Mouse (Mus musculus) G1E-ER4 (cell line): ENCODE data around the gene Sbno2. TPM values are rescaled to one million over a fixed set of nuclear protein-coding genes. Genes with fewer than 3 reads are reported as not detected.

Experiments
- GATA1 ChIP-seq: IDR thresholded peaks from one replicate; pipeline ENCODE4 v1.8.0; 2012; ENCODE audit warnings: low read length, inconsistent platforms
- polyA plus RNA-seq: library from polyadenylated mRNA; stranded (reverse); fragments of >175 nt; gene quantifications from 2 replicates; pipeline ENCODE4 v1.2.3, GENCODE M21; 2012

Gene Sbno2
- polyA plus RNA-seq, 1 experiment = 41.5 TPM

DNA sequence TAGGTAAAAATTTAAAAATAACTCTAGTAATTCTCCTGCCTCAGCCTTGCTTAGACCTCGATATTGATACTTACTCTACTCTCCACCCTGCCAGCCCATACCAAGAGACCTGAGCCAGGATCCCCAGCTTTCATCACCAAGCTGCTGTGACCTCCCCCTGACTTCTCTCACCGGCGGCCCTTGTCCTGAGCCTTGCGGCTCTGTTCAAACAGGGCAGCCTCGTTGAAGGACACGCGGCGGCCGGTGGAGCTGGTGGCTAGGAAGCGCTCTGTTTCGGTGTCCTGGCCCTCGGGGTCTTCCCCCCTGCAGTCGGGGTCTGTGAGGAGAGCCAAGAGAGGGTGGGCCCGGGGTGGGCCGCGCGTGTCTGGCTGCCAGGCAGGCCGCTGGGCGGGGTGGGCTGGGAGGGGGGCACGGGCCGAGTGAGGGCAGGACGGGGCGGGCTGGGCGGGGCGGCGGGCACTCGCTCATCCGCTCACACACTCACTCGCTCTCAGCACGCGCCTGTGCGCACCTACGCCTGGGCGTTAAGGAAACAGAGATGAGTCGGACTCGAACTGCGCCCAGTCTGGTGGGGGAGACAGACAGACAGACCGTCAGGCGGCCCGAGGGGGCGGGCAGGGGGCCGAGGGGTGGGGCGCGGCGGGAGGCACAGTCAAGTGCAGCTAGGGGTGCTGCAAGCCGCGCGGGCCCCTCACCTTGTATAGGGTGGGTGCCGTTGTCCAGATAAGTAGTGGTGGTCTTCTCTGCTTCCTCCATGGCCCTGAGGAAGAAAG, 31.0 kb upstream of the Sbno2 start:
- no peak for TF ChIP-seq GATA1

DNA sequence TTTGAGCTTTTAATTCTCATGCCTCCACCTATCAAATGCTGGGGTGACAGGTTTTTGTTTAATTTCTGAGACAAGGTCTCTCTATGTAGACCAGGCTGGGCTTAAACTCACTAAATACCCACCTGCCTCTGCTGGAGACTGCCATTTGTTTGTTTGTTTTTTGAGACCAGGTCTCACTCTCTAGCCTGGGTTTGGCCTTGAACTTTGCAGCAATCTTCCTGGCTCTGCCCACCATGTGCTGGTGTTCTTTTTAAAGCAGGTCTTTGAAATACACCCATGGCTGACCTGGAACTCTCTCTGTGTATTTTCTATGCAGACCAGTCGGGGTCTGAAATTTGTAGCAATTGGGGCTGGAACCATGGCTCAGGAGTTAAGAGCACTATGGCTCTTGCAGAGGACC, 30.3 kb upstream of the Sbno2 start:
- no peak for TF ChIP-seq GATA1

DNA sequence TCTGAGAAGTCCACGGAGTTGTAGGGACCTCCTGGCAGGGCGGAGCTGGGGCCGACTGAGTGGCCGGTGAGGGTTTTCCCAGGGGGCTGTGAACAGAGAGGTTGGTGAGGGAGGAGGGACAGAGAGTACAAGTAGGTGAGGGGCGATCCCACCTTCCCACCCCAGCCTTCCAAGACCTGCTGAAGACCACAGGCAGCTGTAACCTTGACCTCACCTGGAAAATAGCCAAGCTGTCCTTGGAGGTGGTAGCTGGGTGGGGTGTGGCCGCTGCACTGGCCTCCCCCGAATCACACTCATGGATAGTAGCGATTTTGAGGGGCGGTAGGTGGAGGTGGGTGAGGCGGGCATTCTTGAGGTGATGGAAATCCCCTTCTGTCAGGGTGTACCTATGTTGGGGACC, 29.8 kb upstream of the Sbno2 start:
- no peak for TF ChIP-seq GATA1

DNA sequence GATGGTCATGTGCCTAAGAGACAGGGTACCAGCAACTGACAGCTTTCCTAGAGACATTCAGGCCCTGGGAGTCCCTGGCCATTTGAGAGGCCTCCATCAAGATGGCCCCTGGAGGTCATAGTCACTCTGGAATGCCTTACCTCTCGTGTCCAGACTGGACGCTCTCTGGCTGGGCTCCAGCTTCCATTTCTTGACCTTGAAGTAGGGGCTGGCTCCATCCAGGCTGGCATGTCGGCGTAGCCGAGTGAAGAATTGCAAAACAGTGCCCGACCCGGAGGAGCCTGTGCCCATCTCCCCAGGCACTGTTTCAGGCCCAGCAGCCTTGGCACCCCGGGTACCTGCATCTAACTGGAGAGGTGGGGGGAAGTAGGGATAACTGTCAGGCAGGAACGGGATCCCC, 29.1 kb upstream of the Sbno2 start:
- no peak for TF ChIP-seq GATA1

DNA sequence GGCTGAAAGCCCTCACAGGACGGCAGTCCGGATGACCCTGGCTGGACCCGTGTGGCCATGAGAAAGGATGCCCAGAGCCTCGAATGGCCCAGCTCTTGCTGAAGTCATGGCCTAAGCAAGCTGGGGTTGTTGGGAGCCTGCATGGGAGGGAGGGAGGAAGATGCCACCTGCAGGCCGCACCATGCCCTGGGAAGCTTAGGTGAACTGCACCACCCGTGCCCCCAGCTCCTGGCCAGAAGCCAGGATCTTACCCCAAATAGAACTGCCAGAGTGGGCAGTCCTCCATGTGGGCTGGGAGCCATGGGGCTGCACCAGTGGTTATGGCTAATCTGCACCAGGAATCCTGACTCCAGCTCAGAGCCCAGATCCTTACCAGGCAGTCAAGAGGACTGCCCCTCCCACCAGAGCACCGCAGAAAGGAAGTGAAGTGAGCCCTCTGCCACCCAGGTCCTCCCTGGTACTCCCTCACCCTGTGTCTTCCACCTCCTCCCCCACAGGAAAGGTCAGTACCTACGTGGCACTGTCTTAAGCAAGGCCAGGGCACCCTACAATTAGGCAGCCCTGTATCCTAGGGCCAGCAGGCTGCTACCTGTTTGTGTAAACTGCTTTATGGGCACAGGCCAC, 28.0 kb upstream of the Sbno2 start:
- TF ChIP-seq GATA1 = no peak

DNA sequence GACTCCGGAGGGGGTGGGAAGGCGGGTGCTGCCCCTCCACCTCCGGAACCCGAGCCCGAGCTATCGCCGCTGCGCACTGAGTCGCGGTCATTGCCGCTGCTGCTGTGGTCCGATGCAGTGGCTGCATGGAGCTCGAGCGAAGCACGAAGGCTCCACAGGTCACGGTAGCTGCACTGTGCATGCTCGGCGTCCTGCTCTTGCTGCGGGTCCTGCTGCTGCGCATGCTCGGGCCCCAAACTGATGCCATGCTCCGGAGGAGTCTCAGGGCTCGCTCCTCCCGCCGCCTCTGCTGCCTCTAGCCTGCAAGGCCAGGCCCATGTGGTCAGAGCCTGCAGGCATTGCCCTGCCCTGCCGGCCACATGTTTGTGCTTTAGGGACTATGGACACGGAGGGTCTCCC, 26.6 kb upstream of the Sbno2 start:
- no peak for TF ChIP-seq GATA1

DNA sequence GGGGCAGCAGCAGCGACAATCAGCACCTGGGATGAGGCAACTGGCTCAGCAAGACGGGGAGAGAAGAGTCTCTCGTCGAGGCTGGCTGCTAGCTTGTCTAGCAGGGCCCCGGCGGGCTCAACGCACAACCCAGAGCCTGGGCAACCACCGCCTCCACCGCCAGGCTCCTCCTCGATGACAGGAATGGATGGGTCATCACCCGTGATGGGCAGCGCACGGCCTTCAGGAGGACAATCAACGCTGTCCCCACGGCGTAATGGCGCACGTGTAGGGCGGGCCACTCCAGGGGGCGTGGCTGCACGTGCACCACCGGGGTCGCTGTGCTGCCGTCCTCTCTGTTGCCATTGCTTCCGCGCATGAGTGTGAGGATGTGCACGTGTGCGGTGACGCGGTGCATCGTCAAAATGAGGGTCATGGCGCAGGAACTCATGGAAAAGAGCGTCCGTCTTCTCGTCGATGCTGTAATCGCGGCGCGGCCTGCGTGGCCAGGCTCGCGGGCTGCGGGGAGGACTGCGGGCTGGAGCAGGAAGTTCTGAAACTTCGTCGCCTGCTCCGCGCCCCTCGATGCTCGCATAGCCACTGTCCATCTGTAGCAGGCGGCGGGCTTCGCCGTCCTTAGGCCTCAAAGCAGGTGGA, 26.1 kb upstream of the Sbno2 start:
- no peak for TF ChIP-seq GATA1

DNA sequence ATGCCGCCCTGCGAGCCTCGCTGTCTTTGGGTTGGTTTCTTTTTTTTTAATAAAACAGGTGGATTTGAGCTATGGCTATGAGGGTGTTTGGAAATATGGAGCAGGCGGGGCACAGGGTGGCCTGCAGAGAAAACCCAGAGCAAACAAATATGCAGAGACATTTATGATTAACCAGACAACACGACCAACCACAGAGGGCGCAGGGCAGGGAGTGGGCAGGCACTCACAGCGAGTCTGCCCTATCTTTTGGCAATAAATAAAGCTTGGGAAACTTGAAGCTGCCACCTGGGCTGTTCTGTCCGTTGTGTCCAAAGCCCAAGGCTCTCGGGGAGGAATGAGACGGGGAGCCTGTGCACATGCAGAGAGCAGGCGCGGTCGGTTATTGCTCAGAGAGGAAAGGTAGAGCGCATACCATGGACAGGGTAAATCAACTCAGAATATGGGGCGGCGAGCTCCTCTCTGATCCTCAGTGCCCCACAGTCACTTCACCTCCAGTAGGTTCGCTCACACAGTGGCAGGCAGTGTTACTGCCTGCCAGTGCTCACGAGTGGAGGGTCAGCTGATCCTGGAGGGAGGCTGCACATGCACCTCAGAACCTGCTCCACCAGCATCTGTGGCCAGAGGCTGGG, 25.1 kb upstream of the Sbno2 start:
- TF ChIP-seq GATA1 = no peak

DNA sequence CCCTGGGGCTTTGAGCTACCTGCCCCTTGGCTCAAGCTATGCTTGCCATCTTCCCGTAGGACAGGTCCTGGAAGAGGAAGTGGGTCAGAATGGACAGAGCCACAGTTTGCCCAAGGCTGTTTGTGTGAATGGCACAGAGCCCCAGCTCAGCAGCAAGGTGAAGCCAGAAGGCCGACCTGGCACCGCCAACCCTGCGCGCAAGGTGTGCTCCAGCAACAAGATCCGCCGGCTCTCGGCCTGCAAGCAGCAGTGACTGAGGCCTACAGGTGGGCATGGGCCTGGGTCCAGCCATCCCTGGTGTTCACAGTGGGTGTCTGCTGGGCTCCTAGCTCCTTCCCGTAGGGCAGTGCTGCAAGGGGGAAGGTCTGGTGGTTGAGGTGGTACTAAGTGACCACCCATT, 24.5 kb upstream of the Sbno2 start:
- no peak for TF ChIP-seq GATA1

DNA sequence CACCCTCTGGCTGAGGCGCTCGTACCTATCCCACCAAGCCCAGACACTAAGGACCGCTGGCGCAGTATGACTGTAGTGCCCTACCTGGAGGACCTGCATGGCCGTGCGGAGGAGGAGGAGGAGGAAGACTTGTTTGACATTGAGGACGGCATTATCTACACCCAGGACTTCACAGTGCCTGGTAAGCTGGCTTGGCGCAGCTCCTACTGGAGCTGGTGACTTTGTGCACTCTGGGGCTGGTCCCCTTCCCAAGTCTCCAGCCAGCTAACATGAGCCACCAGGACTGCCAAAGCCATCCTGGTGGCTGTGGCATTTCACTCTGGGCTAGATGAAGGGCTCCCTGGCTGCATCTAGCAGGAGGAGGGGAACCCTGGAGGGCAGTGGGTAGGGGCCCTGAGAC, 22.5 kb upstream of the Sbno2 start:
- no peak for TF ChIP-seq GATA1

DNA sequence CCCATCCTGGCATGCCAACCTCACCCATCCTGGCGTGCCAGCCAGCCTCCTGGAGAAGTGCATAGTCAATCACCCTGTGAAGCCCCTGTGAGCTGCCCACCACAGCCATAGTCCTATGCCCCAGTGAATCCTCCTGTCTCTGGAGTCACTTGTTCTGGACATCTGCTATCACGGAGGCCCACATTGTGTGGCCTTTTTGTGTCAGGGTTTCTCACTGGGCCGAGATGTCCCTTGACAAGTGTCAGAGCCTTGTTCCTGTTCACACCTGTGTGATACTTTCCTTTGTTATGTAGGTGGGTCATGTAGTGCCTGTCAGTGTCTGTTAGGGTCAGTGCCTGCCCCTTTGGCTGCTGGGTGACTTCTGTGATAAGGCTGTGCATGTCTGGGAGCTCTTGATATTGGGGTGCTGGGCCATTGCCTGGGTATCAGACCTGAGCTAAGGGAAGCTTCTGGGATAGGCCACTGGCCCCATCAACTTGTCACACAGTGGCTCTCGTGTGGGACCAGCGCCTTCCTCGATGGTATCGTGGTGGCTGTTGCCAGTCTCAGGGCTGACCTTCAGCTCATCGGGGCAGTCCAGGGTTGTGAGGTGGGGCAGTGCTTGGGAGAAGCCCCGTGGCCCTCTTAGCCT, 18.7 kb upstream of the Sbno2 start:
- TF ChIP-seq GATA1 = no peak

DNA sequence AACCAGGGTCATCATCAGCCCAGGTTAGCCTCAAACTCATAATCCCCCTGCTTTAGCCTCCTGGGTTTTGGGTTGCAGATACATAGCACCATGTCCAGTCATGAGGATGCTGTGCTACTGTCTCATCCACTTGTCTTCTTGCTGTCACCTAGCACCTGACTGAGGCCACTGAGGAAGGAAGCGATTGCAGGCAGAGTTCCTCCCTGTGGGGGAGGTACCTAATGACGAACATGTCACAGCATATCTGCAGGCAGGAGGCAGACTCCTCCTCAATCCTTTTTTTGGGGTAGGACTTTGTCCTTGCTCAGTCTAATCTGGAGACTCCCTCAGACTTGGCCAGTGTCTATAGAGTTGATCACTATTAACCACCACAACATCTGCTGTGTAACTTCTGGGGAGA, 16.3 kb upstream of the Sbno2 start:
- no peak for TF ChIP-seq GATA1

DNA sequence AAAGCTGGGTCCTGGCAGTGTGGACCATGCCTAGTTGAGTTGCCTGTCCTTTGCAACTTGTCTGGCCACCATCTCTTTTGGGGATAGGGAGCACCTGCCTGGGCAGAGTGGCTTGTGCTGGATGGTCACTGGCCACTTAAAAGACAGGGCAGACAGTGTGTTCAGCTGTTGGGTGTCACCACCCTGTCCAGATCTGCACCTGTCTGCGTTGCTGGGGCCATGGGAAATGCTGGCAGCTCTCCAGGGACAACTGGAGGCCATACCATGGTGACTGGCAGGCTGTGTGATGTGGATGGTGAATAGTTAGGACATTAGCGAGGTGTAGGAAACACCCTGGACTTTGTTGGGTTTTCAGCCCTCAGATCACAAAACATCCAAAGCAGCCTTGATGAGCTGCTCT, 14.8 kb upstream of the Sbno2 start:
- TF ChIP-seq GATA1 = no peak

DNA sequence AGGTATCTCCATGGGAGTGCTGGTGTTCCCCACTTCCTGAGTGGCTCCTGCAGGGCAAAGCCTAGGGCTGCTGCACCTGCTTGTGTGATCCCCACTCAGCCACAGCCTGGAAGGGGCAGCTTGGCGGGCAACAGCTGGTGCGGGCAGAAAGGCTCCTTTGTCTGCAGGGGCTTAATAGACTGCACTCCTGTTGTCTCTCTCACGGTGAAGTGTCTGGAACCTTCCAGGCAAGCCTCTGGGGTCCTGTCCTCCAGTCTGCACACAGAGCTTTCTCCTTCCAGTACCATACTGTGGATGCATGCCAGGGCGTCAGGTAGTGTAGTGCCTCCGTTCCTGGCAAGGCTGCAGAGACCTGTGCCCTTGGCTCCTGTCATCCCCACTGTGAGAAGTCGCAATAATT, 13.2 kb upstream of the Sbno2 start:
- no peak for TF ChIP-seq GATA1

DNA sequence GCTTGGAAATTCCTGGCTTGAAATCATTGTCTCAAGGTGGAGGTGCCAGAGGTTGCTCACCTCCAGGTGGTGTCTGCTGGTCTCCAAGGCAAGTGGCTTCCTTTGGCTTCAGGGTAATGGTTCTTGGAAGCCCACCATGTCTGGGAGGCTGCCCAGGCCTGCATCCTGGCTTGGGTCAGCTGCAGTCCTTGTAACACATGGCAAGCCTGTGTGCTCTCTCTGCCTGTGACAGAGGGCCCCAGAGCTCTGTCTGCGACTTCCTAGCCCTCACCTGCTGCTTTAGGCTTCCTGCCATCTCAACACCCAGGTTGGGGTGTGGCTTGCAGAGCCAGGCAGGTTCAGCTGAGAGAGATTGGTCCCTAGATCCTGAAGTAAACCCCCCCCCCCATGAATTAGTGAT, 12.4 kb upstream of the Sbno2 start:
- no peak for TF ChIP-seq GATA1

DNA sequence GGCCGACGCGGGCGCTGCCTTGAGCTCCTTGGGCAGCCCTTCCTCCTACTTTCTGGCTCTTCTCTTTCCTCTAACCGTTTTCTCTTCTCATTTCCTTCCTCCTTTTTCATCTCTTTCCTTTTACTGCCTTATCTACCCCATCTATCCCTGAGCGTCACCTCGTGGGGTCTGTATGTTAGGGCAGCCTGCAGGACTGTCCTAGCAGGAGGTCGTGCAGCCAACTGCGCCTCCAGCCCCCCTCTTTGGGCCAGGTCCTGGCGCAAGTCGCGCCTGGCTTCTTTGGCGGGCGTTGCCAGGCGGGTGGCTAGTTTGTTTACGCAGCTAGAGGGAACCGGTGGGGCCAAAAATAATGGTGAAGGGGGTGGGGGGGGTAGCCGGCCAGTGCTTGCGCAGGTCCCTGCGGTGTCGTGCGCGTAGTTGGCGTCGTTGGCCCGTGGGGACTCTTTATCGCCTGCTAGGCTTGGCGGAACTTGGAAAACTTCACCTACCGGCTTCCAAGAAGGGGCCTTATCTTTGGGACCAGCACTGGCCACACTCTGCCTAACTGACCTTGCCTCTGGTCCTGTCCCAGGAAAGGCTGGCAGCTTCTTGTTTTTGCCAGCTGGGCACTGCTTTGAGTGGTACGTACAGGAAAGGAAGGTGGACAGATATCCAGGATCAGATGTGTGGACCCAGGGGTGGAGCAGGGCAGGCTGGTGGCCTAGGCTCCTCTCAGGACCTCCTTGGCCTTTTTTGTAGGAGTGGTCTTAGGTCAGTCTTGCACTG, 11.7 kb upstream of the Sbno2 start:
- TF ChIP-seq GATA1 = no peak
